Mouse (Mus musculus) T-helper 1 cell (primary cell): ENCODE results near the gene Pde3a.

ENCODE experiments used
- in situ Hi-C: fragments of 300-600 bp; cut with MboI, MseI; formaldehyde crosslinking; loops from one replicate; pipeline ENCODE4 v1.15.1; 2025; ENCODE audit warnings: high pct_unique_total_duplicates

Gene Pde3a

GRCm38 (mm10) chr6:141488619-141489018 is 239.6 kb downstream of the Pde3a start:
- in situ Hi-C loops: loop anchor here (25.0 kb wide), 1 partner anchor 849 kb away; the partner anchor contains the start of gene Pyroxd1

- in situ Hi-C loops: loop anchor here (25.0 kb wide), 1 partner anchor 842 kb away; the partner anchor contains the start of gene Pyroxd1
Observed at GRCm38 (mm10) chr6:141494909-141495308, 245.8 kb downstream of the Pde3a start.

- in situ Hi-C loops: loop anchor here (25.0 kb wide), 1 partner anchor 841 kb away; the partner anchor contains the start of gene Pyroxd1
Observed at GRCm38 (mm10) chr6:141495634-141496418, 246.8 kb downstream of the Pde3a start.

DNA sequence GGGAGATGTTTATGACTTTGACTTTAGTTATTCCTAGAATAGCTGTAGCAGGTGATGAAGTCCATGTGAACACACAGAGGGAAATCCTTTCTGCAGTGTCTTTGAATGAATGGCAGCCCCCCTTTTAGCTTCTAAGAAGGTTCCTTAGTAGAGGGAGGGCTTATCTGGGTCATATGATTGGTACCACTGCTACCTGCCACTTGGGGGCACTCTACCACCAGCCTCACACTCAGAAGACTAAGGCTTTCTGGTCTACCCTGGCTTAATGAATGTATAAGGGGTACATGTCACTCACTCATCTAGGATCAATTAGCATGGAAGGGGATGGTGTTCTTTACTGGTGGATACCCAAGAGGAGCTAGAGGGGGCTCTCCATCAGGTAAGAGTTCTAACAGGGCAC is 250.4 kb downstream of the Pde3a start:
- in situ Hi-C loops: loop anchor here (25.0 kb wide), 1 partner anchor 838 kb away; the partner anchor contains the start of gene Pyroxd1

DNA sequence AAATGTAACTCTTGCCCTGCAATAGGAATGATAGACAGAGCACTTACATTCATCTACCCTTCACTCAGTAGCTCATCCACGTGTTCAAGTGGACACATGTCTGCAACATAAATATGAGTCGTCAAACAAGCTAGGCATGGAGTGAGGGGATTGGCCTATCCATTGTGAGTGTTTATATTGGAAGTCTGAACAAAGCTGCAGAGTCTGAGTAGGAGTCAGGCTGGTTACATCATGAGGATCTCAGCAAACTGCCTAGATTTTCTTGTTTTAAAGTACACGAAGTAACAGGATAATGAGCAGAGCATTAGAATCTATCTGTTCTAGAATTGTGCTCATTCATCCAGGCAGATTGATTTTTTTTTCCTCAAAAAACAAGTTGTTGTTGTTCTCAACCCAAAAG is 252.1 kb downstream of the Pde3a start:
- in situ Hi-C loops: no loop called here

DNA sequence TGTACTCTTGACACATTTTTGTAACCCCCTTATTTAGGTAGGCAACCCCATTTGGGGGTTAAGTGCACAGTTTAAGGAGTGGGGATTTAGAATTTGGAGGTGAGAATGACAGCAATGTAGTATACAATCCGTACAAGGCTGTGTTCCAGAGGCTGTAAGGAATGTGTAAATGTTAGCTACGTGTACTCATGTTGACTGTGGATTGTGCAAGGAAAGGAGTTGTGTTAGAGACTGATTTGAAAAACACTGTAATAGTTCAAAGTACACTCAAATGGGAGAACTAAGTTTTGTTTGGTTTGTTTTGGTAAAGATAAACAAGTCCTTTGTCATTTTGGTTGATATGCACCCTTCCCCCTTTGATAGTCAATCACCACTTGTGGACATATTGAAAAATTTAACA is 273.5 kb downstream of the Pde3a start:
- in situ Hi-C loops: no loop called here

- in situ Hi-C loops: no loop called here
Observed at GRCm38 (mm10) chr6:141523747-141524640, 274.9 kb downstream of the Pde3a start, which contains the start of gene Slco1c1. Gene Slco1c1 (plus strand): TSS chr6:141524368.

GRCm38 (mm10) chr6:141525787-141526186 is 276.7 kb downstream of the Pde3a start:
- in situ Hi-C loops: no loop called here

- in situ Hi-C loops: no loop called here
Observed at GRCm38 (mm10) chr6:141530865-141531264, 281.8 kb downstream of the Pde3a start.

DNA sequence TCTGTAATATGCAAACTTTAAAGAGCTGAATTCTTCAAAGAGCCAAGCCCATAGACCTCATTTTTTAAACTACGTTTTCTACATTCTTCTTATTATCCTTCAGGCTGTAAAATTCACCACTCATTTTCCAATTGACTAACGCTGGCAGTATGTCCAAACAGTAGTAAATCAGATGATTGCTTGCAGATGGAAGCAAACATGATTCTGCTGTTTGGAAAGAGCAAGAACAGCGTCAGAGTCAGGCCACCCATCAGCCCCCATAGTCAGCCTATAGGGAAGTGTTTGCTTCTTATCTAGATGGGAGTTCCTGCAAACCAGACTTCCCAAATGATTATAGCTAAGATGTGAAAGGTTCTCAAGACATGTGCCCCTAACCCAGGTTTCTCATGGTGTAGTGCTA is 288.2 kb downstream of the Pde3a start:
- in situ Hi-C loops: no loop called here

GRCm38 (mm10) chr6:141541136-141541535 is 292.1 kb downstream of the Pde3a start:
- in situ Hi-C loops: no loop called here

DNA sequence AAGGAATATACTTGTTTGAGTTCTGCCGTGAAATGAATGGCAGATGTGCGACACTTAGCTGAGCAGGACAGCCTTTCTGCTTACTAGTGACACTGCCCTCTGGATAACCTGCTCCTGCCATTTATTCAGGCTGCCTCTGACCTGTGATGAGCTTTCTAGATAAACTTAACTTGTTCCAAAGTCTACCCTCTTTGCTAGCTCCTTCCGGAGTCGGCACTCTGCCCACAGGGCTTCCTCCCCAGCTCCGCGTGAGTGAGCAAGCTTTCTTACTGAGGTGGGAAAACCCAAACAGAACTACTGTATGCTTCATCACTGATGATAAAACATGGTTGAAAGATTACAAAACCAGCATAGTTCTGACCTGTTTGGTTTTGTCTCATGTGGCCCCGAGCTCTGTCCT is 294.3 kb downstream of the Pde3a start:
- in situ Hi-C loops: no loop called here
